Mouse (Mus musculus): ENCODE measurements around the gene Gm10645.

DNA sequence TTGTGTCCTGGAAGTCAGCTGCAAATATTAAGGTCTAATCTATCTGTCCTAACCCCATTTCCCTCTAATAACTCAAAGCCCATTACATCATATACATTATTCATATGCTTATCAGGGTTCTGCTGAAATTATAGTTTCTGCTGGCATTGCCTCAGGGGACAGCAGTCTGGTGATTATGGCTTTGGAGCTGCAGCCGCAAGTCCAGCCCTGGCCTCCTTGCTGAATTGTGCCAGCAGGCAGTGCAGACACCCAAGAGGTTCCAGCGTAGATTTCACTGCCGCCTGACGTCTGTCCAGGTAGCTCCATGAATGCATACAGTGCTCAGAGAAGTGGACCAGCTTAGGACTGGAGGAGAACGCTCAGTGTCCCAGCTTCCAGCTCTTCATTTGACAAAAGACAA, 16.8 kb upstream of the Gm10645 start:
- TF ChIP-seq POLR2A (IDR thresholded peaks at IDR 0.05; ENCODE audit: borderline replicate concordance, control insufficient read depth, low read depth, low read length) (no peak), CTCF (IDR thresholded peaks at IDR 0.05; ENCODE audit: control insufficient read depth, insufficient read depth, low read length) (no peak)
